Mouse (Mus musculus) myocyte (in vitro differentiated cells): ENCODE measurements at regions not wholly inside any gene's neighbourhood (a gene's known extent, or its start where the extent isn't known, plus 50 kb on each side); places are given as distances from the start of the nearest gene placed in this dataset.

Experiments used
- H3K27me3 ChIP-seq: one replicate; pipeline ENCODE4 v1.6.1; 2011; ENCODE audit not compliant: control insufficient read depth, insufficient read depth, insufficient read length
- H3K36me3 ChIP-seq: one replicate; pipeline ENCODE4 v1.6.1; 2011; ENCODE audit not compliant: control insufficient read depth, insufficient read depth
- H3K4me2 ChIP-seq: one replicate; pipeline ENCODE4 v1.6.1; 2011; ENCODE audit warnings: low read depth, control low read depth
- H3K4me3 ChIP-seq: one replicate; pipeline ENCODE4 v1.5.1; 2011; ENCODE audit warnings: mild to moderate bottlenecking, control low read depth, moderate library complexity
- H3K79me2 ChIP-seq: one replicate; pipeline ENCODE4 v1.6.1; 2011; ENCODE audit not compliant: control insufficient read depth, insufficient read depth
- H3ac ChIP-seq: one replicate; pipeline ENCODE4 v1.6.1; 2011; ENCODE audit not compliant: control insufficient read depth, insufficient read length
- CEBPB ChIP-seq: IDR thresholded peaks from 2 replicates; pipeline ENCODE4 v1.6.1; 2011; ENCODE audit warnings: mild to moderate bottlenecking, moderate library complexity; ENCODE audit not compliant: poor library complexity, insufficient read depth, severe bottlenecking
- E2F4 ChIP-seq: IDR thresholded peaks from one replicate; pipeline ENCODE4 v1.6.1; 2011; ENCODE audit warnings: mild to moderate bottlenecking, control low read depth, moderate library complexity; ENCODE audit not compliant: insufficient read depth
- MAX ChIP-seq: IDR thresholded peaks from one replicate; pipeline ENCODE4 v1.6.1; 2011; ENCODE audit warnings: low read depth, mild to moderate bottlenecking, control low read depth
- MYOD1 ChIP-seq, 3 experiments: IDR thresholded peaks; one replicate each; pipeline ENCODE4 v1.6.1; 2011; ENCODE audit warnings: control low read depth in 2 of 3, low read depth in 2 of 3, mild to moderate bottlenecking in 2 of 3, moderate library complexity in 1 of 3; ENCODE audit not compliant: insufficient read length in 2 of 3, control insufficient read depth in 1 of 3
- MYOG ChIP-seq, 3 experiments: IDR thresholded peaks; one replicate each; pipeline ENCODE4 v1.6.1; 2011; ENCODE audit warnings: control low read depth in 2 of 3, low read depth in 2 of 3, mild to moderate bottlenecking in 2 of 3; ENCODE audit not compliant: insufficient read length in 2 of 3, control insufficient read depth in 1 of 3, insufficient read depth in 1 of 3
- POLR2A ChIP-seq: IDR thresholded peaks from one replicate; pipeline ENCODE4 v1.6.1; 2011; ENCODE audit warnings: low read depth, mild to moderate bottlenecking, control low read depth, moderate library complexity; ENCODE audit not compliant: insufficient read length
- POLR2AphosphoS2 ChIP-seq: IDR thresholded peaks from one replicate; pipeline ENCODE4 v1.6.1; 2011; ENCODE audit warnings: low read depth, control low read depth; ENCODE audit not compliant: insufficient read length
- REST ChIP-seq: IDR thresholded peaks from one replicate; pipeline ENCODE4 v1.6.1; 2011; ENCODE audit warnings: mild to moderate bottlenecking, control low read depth, moderate library complexity; ENCODE audit not compliant: insufficient read depth, insufficient read length
- SRF ChIP-seq: IDR thresholded peaks from one replicate; pipeline ENCODE4 v1.6.1; 2011; ENCODE audit warnings: low read depth; ENCODE audit not compliant: control insufficient read depth, insufficient read length
- TCF12 ChIP-seq: IDR thresholded peaks from one replicate; pipeline ENCODE4 v1.6.1; 2011; ENCODE audit warnings: mild to moderate bottlenecking, control low read depth; ENCODE audit not compliant: poor library complexity, insufficient read depth, severe bottlenecking
- TCF3 ChIP-seq: IDR thresholded peaks from one replicate; pipeline ENCODE4 v1.6.1; 2011; ENCODE audit warnings: low read depth, control low read depth; ENCODE audit not compliant: insufficient read length
- USF1 ChIP-seq: IDR thresholded peaks from one replicate; pipeline ENCODE4 v1.6.1; 2011; ENCODE audit warnings: low read depth, mild to moderate bottlenecking, control low read depth, moderate library complexity

GRCm38 (mm10) chr1:76080241-76080640, 534.2 kb downstream of the Slc4a3 start:
- TF ChIP-seq E2F4 (no peak), TCF3 (no peak), MAX (no peak)
- H3K36me3 ChIP-seq, result no peaks in the 10 kb centered on the region
- H3K27me3 ChIP-seq, result no peaks in the 10 kb centered on the region
- H3ac ChIP-seq, result no peak overlapping the region
- no peaks in the 10 kb centered on the region for H3K79me2 ChIP-seq
- no peak overlapping the region for H3K4me2 ChIP-seq
- no peak overlapping the region for H3K4me3 ChIP-seq

GRCm38 (mm10) chr1:76081700-76082099, 535.6 kb downstream of the Slc4a3 start:
- Histone ChIP-seq H3K36me3 (no peaks in the 10 kb centered on the region), H3K79me2 (no peaks in the 10 kb centered on the region), H3ac (no peak overlapping the region), H3K4me3 (no peak overlapping the region), H3K4me2 (no peak overlapping the region), H3K27me3 (no peaks in the 10 kb centered on the region)
- TF ChIP-seq POLR2A (no peak), MAX (no peak), TCF3 (no peak), MYOG (IDR thresholded peaks at IDR 0.05; ENCODE audit: control insufficient read depth in 1 of 3, insufficient read depth in 1 of 3, insufficient read length in 2 of 3, low read depth in 2 of 3) (no peak), REST (no peak), USF1 (no peak), MYOD1 (IDR thresholded peaks at IDR 0.05; ENCODE audit: control insufficient read depth in 1 of 3, insufficient read length in 2 of 3, low read depth in 2 of 3) (no peak), SRF (no peak), POLR2AphosphoS2 (no peak), CEBPB (no peak), E2F4 (no peak), TCF12 (no peak)

GRCm38 (mm10) chr1:76083273-76084036, 537.4 kb downstream of the Slc4a3 start:
- Histone ChIP-seq H3K4me3 (no peak overlapping the region), H3K36me3 (no peaks in the 10 kb centered on the region), H3K4me2 (no peak overlapping the region), H3K27me3 (no peaks in the 10 kb centered on the region), H3ac (no peak overlapping the region), H3K79me2 (no peaks in the 10 kb centered on the region)
- TF ChIP-seq REST (no peak), SRF (no peak), USF1 (no peak), POLR2A (no peak), CEBPB (no peak), TCF3 (no peak), TCF12 (no peak), POLR2AphosphoS2 (no peak), E2F4 (no peak), MAX (no peak), MYOG (IDR thresholded peaks at IDR 0.05; ENCODE audit: control insufficient read depth in 1 of 3, insufficient read depth in 1 of 3, insufficient read length in 2 of 3, low read depth in 2 of 3) (no peak), MYOD1 (IDR thresholded peaks at IDR 0.05; ENCODE audit: control insufficient read depth in 1 of 3, insufficient read length in 2 of 3, low read depth in 2 of 3) (no peak)

GRCm38 (mm10) chr1:76091031-76091430, 545.0 kb downstream of the Slc4a3 start:
- TF ChIP-seq TCF12, result no peak
- TF ChIP-seq E2F4, result no peak
- TF ChIP-seq TCF3, result no peak
- no peak for TF ChIP-seq POLR2AphosphoS2
- TF ChIP-seq CEBPB, result no peak
- TF ChIP-seq SRF, result no peak
- TF ChIP-seq MAX, result no peak
- no peak for TF ChIP-seq MYOD1 (IDR thresholded peaks at IDR 0.05; ENCODE audit: control insufficient read depth in 1 of 3, insufficient read length in 2 of 3, low read depth in 2 of 3)
- no peak for TF ChIP-seq REST
- no peak for TF ChIP-seq POLR2A
- no peak for TF ChIP-seq USF1
- no peak for TF ChIP-seq MYOG (IDR thresholded peaks at IDR 0.05; ENCODE audit: control insufficient read depth in 1 of 3, insufficient read depth in 1 of 3, insufficient read length in 2 of 3, low read depth in 2 of 3)
- H3K27me3 ChIP-seq, result no peaks in the 10 kb centered on the region
- no peaks in the 10 kb centered on the region for H3K79me2 ChIP-seq
- no peaks in the 10 kb centered on the region for H3K36me3 ChIP-seq
- H3K4me3 ChIP-seq, result no peak overlapping the region
- no peak overlapping the region for H3ac ChIP-seq
- H3K4me2 ChIP-seq, result no peak overlapping the region

- Histone ChIP-seq H3ac (no peak overlapping the region), H3K4me3 (no peak overlapping the region), H3K79me2 (no peaks in the 10 kb centered on the region), H3K27me3 (no peaks in the 10 kb centered on the region), H3K36me3 (no peaks in the 10 kb centered on the region), H3K4me2 (no peak overlapping the region)
- no peak for TF ChIP-seq E2F4
- TF ChIP-seq MYOG (IDR thresholded peaks at IDR 0.05; ENCODE audit: control insufficient read depth in 1 of 3, insufficient read depth in 1 of 3, insufficient read length in 2 of 3, low read depth in 2 of 3), result no peak
- TF ChIP-seq POLR2A, result no peak
- TF ChIP-seq REST, result no peak
- no peak for TF ChIP-seq USF1
- TF ChIP-seq MYOD1 (IDR thresholded peaks at IDR 0.05; ENCODE audit: control insufficient read depth in 1 of 3, insufficient read length in 2 of 3, low read depth in 2 of 3), result no peak
- no peak for TF ChIP-seq TCF12
- no peak for TF ChIP-seq POLR2AphosphoS2
- TF ChIP-seq SRF, result no peak
- TF ChIP-seq TCF3, result no peak
- TF ChIP-seq MAX, result no peak
Measured at GRCm38 (mm10) chr1:76113281-76113680, 567.2 kb downstream of the Slc4a3 start.
